Mouse (Mus musculus) gastrocnemius, adult 8-10 months (tissue): ENCODE measurements around the gene Rpl9-ps6. TPM values are rescaled to one million over a fixed set of nuclear protein-coding genes. Genes with fewer than 3 reads are reported as not detected.

Experiments
- total RNA-seq, 4 experiments: library from RNA; stranded (reverse); gene quantifications; 2 replicates each; pipeline ENCODE4 v1.2.4; 2022

The Rpl9-ps6 gene
- total RNA-seq, 4 experiments from 2014 or later: 11.4 to 23.0 (median 13.8) TPM

Other genes with a start within 250 kb of the Rpl9-ps6 start
- 10 to 100 TPM; 57.6 to 68.1 (median 61.3) TPM for gene Sgms1, start 76.9 kb downstream of the Rpl9-ps6 start, total RNA-seq
- 10 to 100 TPM; 14.1 to 16.8 (median 16.1) TPM for gene Minpp1, start 19.2 kb upstream of the Rpl9-ps6 start, total RNA-seq
- gene Papss2, start 129.2 kb upstream of the Rpl9-ps6 start, total RNA-seq: 1 to 10 TPM; 2.3 to 5.7 (median 3.4) TPM